Mouse (Mus musculus) kidney, adult 11 months (tissue): Measurements from ENCODE around the gene Olfr1174-ps.

Experiments
- DNase-seq: peaks from one replicate; pipeline ENCODE4 v3.0.0; 2022

Olfr1174-ps gene

GRCm38 (mm10) chr2:88315035-88315434 lies at the start of gene Olfr1174-ps:
Gene Olfr1174-ps, minus strand, starts transcription at chr2:88315135.
- no peak for DNase-seq

DNA sequence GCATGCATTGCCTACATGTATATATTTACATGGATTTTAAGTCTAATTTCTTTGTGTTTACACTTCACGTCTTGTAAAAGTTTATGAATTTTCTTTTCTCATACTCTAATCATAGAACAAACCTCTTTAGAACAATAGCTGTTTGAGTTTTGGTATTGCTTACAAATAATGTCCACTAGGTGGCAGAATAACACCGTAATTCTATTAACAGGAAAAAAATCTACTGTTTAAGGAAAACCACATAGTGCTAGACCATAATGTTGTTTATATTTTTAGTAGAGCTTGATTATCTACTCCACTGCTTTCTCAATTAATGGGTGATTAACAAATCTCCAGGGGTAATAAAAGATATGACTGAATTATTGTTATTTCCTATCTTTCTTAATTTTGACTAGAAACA lies 41.4 kb upstream of the Olfr1174-ps start:
- no peak for DNase-seq

DNA sequence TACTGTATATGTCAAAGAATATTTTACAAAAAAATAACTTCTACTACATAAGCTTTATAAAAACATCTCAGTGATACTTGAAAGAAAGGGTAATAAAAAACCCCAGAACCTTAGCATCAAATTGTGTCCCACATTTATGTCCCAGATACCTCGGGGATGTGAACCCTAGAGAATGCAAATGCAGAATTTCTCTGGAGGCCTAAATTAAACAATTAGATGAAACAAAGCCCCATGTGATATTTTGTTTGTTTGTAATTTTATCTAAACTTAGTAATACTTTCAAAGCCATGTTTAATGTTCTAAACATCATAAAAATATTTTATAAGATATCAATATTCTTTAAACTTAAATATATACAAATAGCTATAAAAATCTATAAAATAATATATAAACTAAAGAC lies 31.5 kb upstream of the Olfr1174-ps start, which contains the start of gene Olfr1177-ps:
TSS of gene Olfr1177-ps (minus strand) at position 101 of the 400 bp plus-strand sequence.
- no peak for DNase-seq

GRCm38 (mm10) chr2:88336421-88336820 lies 21.5 kb upstream of the Olfr1174-ps start, which contains the start of gene Olfr1176:
Gene Olfr1176, plus strand, starts transcription at chr2:88336721.
- no peak for DNase-seq

- no peak for DNase-seq
These were observed 12.2 kb upstream of the Olfr1174-ps start, which contains the start of gene Olfr1175-ps for GRCm38 (mm10) chr2:88327115-88327514. Gene Olfr1175-ps, minus strand, starts transcription at chr2:88327215.

GRCm38 (mm10) chr2:88279775-88280174 lies 35.2 kb downstream of the Olfr1174-ps start, which contains the start of gene Olfr1173:
Gene Olfr1173, minus strand, starts transcription at chr2:88279875.
- DNase-seq, result no peak
